Mouse (Mus musculus): ENCODE results near the gene Mrps30.

- TF ChIP-seq GATA1 (IDR thresholded peaks at IDR 0.05; ENCODE audit: low read length) (no peak), TAL1 (IDR thresholded peaks at IDR 0.05; ENCODE audit: low read length) (no peak)
These were observed 13.3 kb upstream of the Mrps30 start for GRCm38 (mm10) chr13:118400340-118400739.

All from erythroblast, embryonic 14.5 days (primary cell).